ENCODE assay signal across 26 mouse cellular contexts in the genomic region with DNA sequence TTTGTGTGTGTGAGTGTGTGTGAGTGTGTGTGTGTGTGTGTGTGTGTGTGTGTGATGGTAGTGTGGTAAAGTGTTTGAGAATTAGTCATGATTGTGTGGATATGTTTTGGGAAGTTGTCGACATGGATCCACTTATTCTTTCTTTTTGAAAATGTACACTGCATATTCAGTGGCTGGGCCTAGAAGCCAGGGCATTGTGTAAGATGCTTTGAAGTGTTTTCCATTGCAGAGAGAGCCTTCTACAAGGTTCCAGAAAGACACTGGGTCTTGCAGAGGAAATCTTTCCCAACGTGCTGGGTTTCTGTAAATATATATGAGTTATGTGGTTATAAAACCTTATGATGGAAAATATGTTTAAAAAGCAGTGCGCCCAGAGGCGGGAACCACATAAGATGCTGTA.
DNase-seq lines count a peak whose midpoint lies in the region; ATAC-seq and TF ChIP-seq lines count a peak whose summit lies in the region.
"Had no signal": no experiment of that assay in that cellular context is flagged by ENCODE, and none has a peak within 500 bp of the region (broad histone marks: within the 10 kb centered on the region; RNA-seq: fewer than 3 reads in every experiment).

No protein-coding gene starts in this region.

- no peak overlapping the region for H3K4me3 ChIP-seq in kidney, embryonic 15.5 days (replicated peaks)
- H3K4me3 ChIP-seq in embryonic fibroblast, embryonic 13.5 days (ENCODE audit: insufficient read depth, low read length): no peak overlapping the region
- no peak overlapping the region for H3K4me3 ChIP-seq in stomach, embryonic 16.5 days (replicated peaks; ENCODE audit: low read length)
- H3K4me3 ChIP-seq: forebrain, embryonic 15.5 days; heart, embryonic 12.5 days; hindbrain, embryonic 12.5 days; liver, embryonic 15.5 days; midbrain, embryonic 15.5 days; myocyte had no signal

- ATAC-seq in kidney, embryonic 15.5 days (replicated peaks; ENCODE audit: low FRiP score): no peak
- ATAC-seq in stomach, embryonic 16.5 days (ENCODE audit: insufficient read depth, low FRiP score): no peak
- ATAC-seq: activated CD4-positive, CD25-positive, alpha-beta regulatory T cell, adult 4 months; midbrain, embryonic 15.5 days had no signal

- H3K9me3 ChIP-seq in kidney, embryonic 15.5 days (replicated peaks): no peaks in the 10 kb centered on the region
- H3K9me3 ChIP-seq in stomach, embryonic 16.5 days (replicated peaks; ENCODE audit: control insufficient read depth, low read length): no peaks in the 10 kb centered on the region
- H3K9me3 ChIP-seq: forebrain, embryonic 15.5 days; heart, embryonic 12.5 days; hindbrain, embryonic 12.5 days; liver, embryonic 15.5 days; midbrain, embryonic 15.5 days had no signal

- no peak for TF ChIP-seq POLR2A in embryonic fibroblast, embryonic 13.5 days (IDR thresholded peaks at IDR 0.05; ENCODE audit: low read depth, low read length)

- no peak for TF ChIP-seq CTCF in embryonic fibroblast, embryonic 13.5 days (IDR thresholded peaks at IDR 0.05; ENCODE audit: borderline replicate concordance, insufficient read depth, low read length)

- H3K9ac ChIP-seq in kidney, embryonic 15.5 days: no peak overlapping the region
- H3K9ac ChIP-seq in stomach, embryonic 16.5 days (ENCODE audit: low read length): no peak overlapping the region
- H3K9ac ChIP-seq: forebrain, embryonic 15.5 days; heart, embryonic 12.5 days; hindbrain, embryonic 12.5 days; liver, embryonic 15.5 days; midbrain, embryonic 15.5 days had no signal

- no peaks in the 10 kb centered on the region for H3K27me3 ChIP-seq in kidney, embryonic 15.5 days
- no peaks in the 10 kb centered on the region for H3K27me3 ChIP-seq in stomach, embryonic 16.5 days (ENCODE audit: control insufficient read depth, insufficient read depth, low read length)
- H3K27me3 ChIP-seq: forebrain, embryonic 15.5 days; heart, embryonic 12.5 days; hindbrain, embryonic 12.5 days; liver, embryonic 15.5 days; midbrain, embryonic 15.5 days had no signal

- H3K36me3 ChIP-seq in kidney, embryonic 15.5 days: peaks cover 6% of the 10 kb centered on the region; the same call in 1 of the 2 replicates
- no peaks in the 10 kb centered on the region for H3K36me3 ChIP-seq in stomach, embryonic 16.5 days (ENCODE audit: control insufficient read depth, insufficient read depth, low read length)
- H3K36me3 ChIP-seq: forebrain, embryonic 15.5 days; hindbrain, embryonic 12.5 days; liver, embryonic 15.5 days; midbrain, embryonic 15.5 days had no signal

- H3K27ac ChIP-seq in kidney, embryonic 15.5 days: 0 out of 2 replicates have a peak overlapping the region, but pooled peaks have one; percentile 22
- H3K27ac ChIP-seq in embryonic fibroblast, embryonic 13.5 days (ENCODE audit: insufficient read depth, low read length): peak overlapping the region; percentile 8
- H3K27ac ChIP-seq in stomach, embryonic 16.5 days (ENCODE audit: low read length): peak overlapping the region; percentile 42; the same call in 1 of the 2 replicates
- H3K27ac ChIP-seq: forebrain, embryonic 15.5 days; liver, embryonic 15.5 days; midbrain, embryonic 15.5 days had no signal

- H3K4me2 ChIP-seq in kidney, embryonic 15.5 days: no peak overlapping the region
- H3K4me2 ChIP-seq in stomach, embryonic 16.5 days (ENCODE audit: low read depth, low read length): no peak overlapping the region
- H3K4me2 ChIP-seq: forebrain, embryonic 15.5 days; heart, embryonic 12.5 days; hindbrain, embryonic 12.5 days; liver, embryonic 15.5 days; midbrain, embryonic 15.5 days had no signal

- no peak for DNase-seq in kidney, adult 9 months
- DNase-seq in adipocyte (ENCODE audit: low spot score): peak; percentile 31
- DNase-seq in kidney, postnatal 14 days: no peak
- no peak for DNase-seq in left cerebral cortex, adult 11 months (ENCODE audit: low spot score)
- DNase-seq: adrenal gland, postnatal 10 days; B cell, adult 2 months; cerebellum, adult 9-11 months; gastrocnemius, postnatal 10 days; kidney, adult 18-20 months; kidney, postnatal 10 days; liver; lung, postnatal 4 days; right cerebral cortex, adult 18-20 months; right cerebral cortex, postnatal 4 days; thymus, adult 18-20 months; thymus, postnatal 36 days had no signal

- peaks cover 64% of the 10 kb centered on the region for H3K4me1 ChIP-seq in kidney, embryonic 15.5 days
- peaks cover 21% of the 10 kb centered on the region for H3K4me1 ChIP-seq in embryonic fibroblast, embryonic 13.5 days (ENCODE audit: control insufficient read depth, insufficient read depth, low read length)
- H3K4me1 ChIP-seq in stomach, embryonic 16.5 days (ENCODE audit: control insufficient read depth, insufficient read depth, low read length): peaks cover 32% of the 10 kb centered on the region

- 76% methylated on average over 4 of the region's 4 CpGs for WGBS in kidney, embryonic 15.5 days
- 64% methylated on average over 4 of the region's 4 CpGs for WGBS in stomach, embryonic 16.5 days
